Mouse (Mus musculus): ENCODE measurements around the gene Casc1. TPM values are rescaled to one million over a fixed set of nuclear protein-coding genes. Genes with fewer than 3 reads are reported as not detected.
"Not testable (repeated sequence)": the region's sequence is repeated elsewhere in the genome, so short reads cannot be mapped to it uniquely, and the experiment has no call there.

Gene Casc1
- total RNA-seq, 2 experiments from 2014 or later: 0.19 to 0.29 TPM

DNA sequence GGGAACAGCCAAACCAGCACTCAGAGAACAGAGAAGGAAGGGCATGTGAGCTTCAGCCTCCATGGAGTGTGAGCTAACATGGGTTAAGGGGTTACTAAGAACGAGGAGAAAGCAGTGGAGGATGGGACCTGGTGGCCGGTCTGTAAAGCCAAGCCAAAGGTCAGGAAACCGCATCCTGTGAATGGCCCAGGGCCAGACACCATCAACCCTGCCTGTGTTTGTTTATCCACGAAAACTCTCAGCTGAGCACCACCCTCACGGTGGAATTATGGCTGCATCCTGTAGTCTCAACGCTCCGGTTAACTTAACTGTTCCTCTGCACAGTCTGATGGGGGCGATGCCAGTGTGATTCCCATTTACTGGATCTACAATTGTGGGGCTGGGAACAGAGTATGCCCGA, 75.0 kb downstream of the Casc1 start:
- no peak for DNase-seq

DNA sequence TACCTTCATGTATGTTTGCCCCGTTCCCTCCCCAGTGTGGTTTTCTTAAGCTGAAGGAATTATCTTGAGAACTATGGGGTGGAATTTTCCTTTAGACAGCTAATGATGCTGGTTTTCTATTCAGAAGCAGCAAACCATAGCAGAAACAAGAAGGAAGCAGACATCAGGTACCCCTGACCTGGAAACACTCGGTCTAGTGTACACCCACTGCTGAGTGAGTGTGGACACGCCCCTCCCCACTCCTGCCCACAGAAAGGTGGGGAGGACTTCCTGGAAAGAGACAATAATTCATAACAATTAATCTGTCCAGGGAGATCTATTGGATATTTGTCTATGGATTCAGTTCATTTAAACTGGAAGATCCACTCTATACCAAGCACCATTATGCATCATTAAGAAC, 75.5 kb downstream of the Casc1 start:
- no peak for DNase-seq

DNA sequence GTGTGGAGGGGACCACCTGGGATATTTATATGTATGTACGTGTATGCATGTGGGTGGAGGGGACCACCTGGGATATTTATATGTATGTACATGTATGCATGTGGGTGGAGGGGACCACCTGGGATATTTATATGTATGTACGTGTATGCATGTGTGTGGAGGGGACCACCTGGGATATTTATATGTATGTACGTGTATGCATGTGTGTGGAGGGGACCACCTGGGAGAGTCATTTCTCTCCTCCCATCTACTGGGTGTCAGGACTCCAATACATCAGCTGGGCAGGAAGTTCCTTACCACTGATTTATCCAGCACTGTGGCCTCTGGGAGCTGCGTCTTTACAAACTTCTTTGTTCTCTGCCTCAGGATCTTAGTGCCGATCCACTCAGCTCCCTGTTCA, 77.8 kb downstream of the Casc1 start:
- DNase-seq: not testable (repeated sequence)

DNA sequence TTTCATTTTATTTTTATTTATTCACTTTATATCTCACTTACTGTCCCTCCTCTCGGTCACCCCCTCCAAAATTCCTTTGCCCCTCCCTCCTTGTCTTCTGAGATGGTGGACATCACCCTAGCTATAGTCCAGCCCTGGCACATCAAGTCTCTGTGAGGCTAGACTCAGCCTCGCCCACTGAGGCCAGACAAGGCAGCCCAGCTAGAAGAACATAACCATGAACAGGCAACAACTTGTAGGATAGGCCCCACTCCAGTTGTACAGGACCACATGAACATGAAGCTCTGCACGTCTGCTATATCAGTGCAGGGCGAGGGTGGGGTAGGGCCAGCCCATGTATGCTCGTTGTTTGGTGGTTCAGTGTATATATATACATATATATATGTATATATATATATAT, 78.8 kb downstream of the Casc1 start:
- DNase-seq: no peak

DNA sequence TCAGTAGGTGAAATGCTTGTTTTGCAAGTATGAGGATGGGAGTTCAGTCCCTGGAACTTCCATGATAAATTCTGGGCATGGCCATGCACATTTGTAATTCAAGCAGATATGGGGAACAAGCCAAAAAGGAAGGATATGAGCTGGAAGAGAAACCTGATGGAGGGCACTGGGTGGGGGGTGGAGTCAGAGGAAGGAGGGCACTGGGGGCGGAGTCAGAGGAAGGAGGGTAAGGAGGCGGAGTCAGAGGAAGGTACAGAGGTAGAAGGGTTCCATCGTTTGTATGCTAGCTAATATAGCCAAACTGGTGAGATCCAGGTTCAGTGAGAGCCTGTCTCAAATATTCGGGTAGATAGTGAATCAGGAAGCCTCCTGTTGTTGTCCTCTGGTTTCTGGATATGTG, 81.2 kb downstream of the Casc1 start:
- no peak for DNase-seq

DNA sequence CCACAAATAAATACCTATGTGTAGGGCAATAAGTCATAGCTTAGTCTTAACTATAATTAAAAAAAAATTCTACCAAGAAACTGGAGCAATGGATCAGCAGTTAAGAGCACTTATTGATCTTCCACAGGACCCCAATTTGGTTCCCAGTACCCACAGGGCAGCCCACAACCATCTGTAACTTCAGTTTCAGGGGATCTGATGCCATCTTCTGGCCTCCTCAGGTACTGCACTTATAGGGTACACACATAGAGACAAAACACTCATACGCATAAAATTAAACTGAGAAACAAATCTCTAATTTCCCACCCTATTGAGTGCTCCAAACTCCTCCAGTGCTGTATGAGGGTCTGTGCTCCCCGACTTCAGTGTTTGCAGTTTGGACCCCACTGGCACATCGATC, 83.2 kb downstream of the Casc1 start:
- DNase-seq: no peak

DNA sequence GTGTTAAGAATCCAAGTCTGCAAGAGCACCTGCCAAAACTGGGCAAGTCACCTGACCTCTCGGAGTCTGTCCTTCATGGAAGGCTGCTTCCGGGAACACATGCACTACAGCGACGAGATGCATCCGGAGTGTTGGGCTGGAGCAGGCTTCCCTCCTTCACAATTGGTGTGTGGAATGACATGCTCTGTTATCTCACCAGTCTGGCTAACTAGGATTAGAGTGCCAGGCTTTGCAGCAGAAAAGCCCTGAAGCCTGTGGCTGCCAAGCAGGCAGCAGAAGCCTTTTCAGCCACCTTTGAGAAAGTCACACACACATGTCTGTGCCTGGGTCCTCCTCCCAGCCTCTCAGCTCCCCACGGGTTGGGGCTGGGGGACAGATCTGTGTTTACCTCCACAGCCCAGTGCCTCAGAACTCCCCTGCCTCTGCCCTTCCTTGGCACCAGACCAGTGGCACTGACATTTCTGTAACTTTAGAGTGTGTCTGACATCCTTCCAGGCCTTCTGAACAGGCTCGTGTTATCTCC, 85.2 kb downstream of the Casc1 start:
- peak; percentile 29 for DNase-seq

Other genes starting within 250 kb of the Casc1 start
- gene Bcat1, start 134.8 kb downstream of the Casc1 start, total RNA-seq (2021): 10 to 100 TPM; 12.3 to 16.6 TPM
- gene Lrmp, start 95.4 kb downstream of the Casc1 start, total RNA-seq (2021): 1 to 10 TPM; 1.2 to 4.1 TPM
- gene Etfrf1, start 129 bp upstream of the Casc1 start, total RNA-seq (2021): 10 to 100 TPM; 58.8 to 64.4 TPM
- gene Kras, start 39.2 kb upstream of the Casc1 start, total RNA-seq (2021): 10 to 100 TPM; 24.1 to 27.6 TPM